Mouse (Mus musculus): ENCODE data around the gene Ahnak2.

DNA sequence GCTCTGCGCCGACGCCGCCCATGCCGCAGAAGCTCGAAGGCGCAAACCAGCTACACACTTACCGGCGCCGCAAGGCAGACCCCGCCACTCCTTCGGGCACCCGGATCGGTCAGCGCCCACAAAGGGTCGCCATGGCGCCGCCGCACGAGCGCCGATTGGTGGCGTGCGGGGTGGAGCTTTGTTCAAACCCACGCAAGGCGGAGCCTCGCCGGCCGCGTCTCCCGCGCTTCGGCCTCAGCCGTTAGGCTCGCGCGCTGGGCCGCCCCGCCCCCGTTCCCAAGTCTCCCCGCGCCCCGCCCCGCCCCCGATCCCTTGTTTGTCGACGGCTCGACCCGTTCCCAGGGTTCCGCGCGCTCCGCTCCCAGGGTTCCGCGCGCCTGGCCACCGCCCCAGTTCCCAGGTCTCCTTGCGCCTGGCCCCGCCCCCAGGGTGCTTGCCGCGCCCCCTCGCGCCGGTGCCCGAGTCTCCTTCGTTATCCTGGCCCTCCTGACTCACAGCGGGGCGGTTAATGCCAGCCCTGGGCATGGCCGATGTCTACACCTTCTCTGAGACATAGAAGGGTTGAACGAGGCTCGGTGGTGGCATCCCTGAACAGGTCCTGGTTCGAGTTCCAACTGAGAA is 26.9 kb upstream of the Ahnak2 start, which contains the start of gene Cdca4:
- TF ChIP-seq CTCF (IDR thresholded peaks at IDR 0.05; ENCODE audit: low read depth, low read length) (no peak), POLR2A (IDR thresholded peaks at IDR 0.05; ENCODE audit: insufficient read depth, low read length) (peak; percentile 71), EP300 (IDR thresholded peaks at IDR 0.05; ENCODE audit: insufficient read depth, low read depth, low read length) (no peak)
